Mouse (Mus musculus): Measurements from ENCODE around the gene Nagk. TPM values are rescaled to one million over a fixed set of nuclear protein-coding genes. Genes with fewer than 3 reads are reported as not detected.
"Not testable (repeated sequence)": the region's sequence is repeated elsewhere in the genome, so short reads cannot be mapped to it uniquely, and the experiment has no call there.

The Nagk gene
- total and polyA plus RNA-seq, 2 experiments: 11.0 to 20.9 TPM

- Histone ChIP-seq H3K4me1 (ENCODE audit: control insufficient read depth, insufficient read depth, low read length) (peaks cover 1% of the 10 kb centered on the region; the same call in 1 of the 2 replicates), H3K36me3 (ENCODE audit: control insufficient read depth, insufficient read depth, low read length) (peaks cover 7% of the 10 kb centered on the region), H3K27me3 (ENCODE audit: control insufficient read depth, insufficient read depth, low read length) (no peaks in the 10 kb centered on the region), H3K79me2 (ENCODE audit: control insufficient read depth, insufficient read depth, low read length) (no peaks in the 10 kb centered on the region; the same call in 1 of the 2 replicates), H3K9ac (ENCODE audit: low read depth, low read length) (no peak overlapping the region), H3K27ac (replicated peaks; ENCODE audit: insufficient read depth, low read depth, low read length) (no peak overlapping the region), H3K4me3 (ENCODE audit: insufficient read depth, low read depth, low read length) (no peak overlapping the region)
- TF ChIP-seq POLR2A (IDR thresholded peaks at IDR 0.05; ENCODE audit: extremely low read depth, insufficient read depth, low read length) (no peak), CTCF (IDR thresholded peaks at IDR 0.05; ENCODE audit: low read depth, low read length) (no peak)
- 84% methylated on average over 1 of the region's 1 CpGs for WGBS
- DNase-seq (ENCODE audit: extremely low read depth, low read depth, low spot score): no peak
These were observed 24.2 kb downstream of the Nagk start for GRCm38 (mm10) chr6:83818996-83819395.

- H3K4me1 ChIP-seq (ENCODE audit: control insufficient read depth, insufficient read depth, low read length): peaks cover 1% of the 10 kb centered on the region; the same call in 1 of the 2 replicates
- 56% methylated on average over 2 of the region's 2 CpGs for WGBS
- H3K36me3 ChIP-seq (ENCODE audit: control insufficient read depth, insufficient read depth, low read length): no peaks in the 10 kb centered on the region
- no peak overlapping the region for H3K4me3 ChIP-seq (ENCODE audit: insufficient read depth, low read depth, low read length)
- no peaks in the 10 kb centered on the region for H3K27me3 ChIP-seq (ENCODE audit: control insufficient read depth, insufficient read depth, low read length)
- DNase-seq (ENCODE audit: extremely low read depth, low read depth, low spot score): peak; percentile 28
- H3K79me2 ChIP-seq (ENCODE audit: control insufficient read depth, insufficient read depth, low read length): no peaks in the 10 kb centered on the region; the same call in 1 of the 2 replicates
- H3K9ac ChIP-seq (ENCODE audit: low read depth, low read length): no peak overlapping the region
- TF ChIP-seq CTCF (IDR thresholded peaks at IDR 0.05; ENCODE audit: low read depth, low read length) (no peak), POLR2A (IDR thresholded peaks at IDR 0.05; ENCODE audit: extremely low read depth, insufficient read depth, low read length) (no peak)
- no peak overlapping the region for H3K27ac ChIP-seq (replicated peaks; ENCODE audit: insufficient read depth, low read depth, low read length)
These were observed 26.1 kb downstream of the Nagk start for GRCm38 (mm10) chr6:83820727-83821515.

- no peak overlapping the region for H3K27ac ChIP-seq (replicated peaks; ENCODE audit: insufficient read depth, low read depth, low read length)
- no peak for DNase-seq (ENCODE audit: extremely low read depth, low read depth, low spot score)
- WGBS: 86% methylated on average over 2 of the region's 2 CpGs
- no peak overlapping the region for H3K4me3 ChIP-seq (ENCODE audit: insufficient read depth, low read depth, low read length)
- TF ChIP-seq POLR2A (IDR thresholded peaks at IDR 0.05; ENCODE audit: extremely low read depth, insufficient read depth, low read length) (no peak), CTCF (IDR thresholded peaks at IDR 0.05; ENCODE audit: low read depth, low read length) (no peak)
- no peaks in the 10 kb centered on the region; the same call in 1 of the 2 replicates for H3K79me2 ChIP-seq (ENCODE audit: control insufficient read depth, insufficient read depth, low read length)
- no peaks in the 10 kb centered on the region for H3K36me3 ChIP-seq (ENCODE audit: control insufficient read depth, insufficient read depth, low read length)
- no peaks in the 10 kb centered on the region for H3K27me3 ChIP-seq (ENCODE audit: control insufficient read depth, insufficient read depth, low read length)
- peaks cover 1% of the 10 kb centered on the region; the same call in 1 of the 2 replicates for H3K4me1 ChIP-seq (ENCODE audit: control insufficient read depth, insufficient read depth, low read length)
- no peak overlapping the region for H3K9ac ChIP-seq (ENCODE audit: low read depth, low read length)
These were observed 27.1 kb downstream of the Nagk start for GRCm38 (mm10) chr6:83821856-83822255.

DNA sequence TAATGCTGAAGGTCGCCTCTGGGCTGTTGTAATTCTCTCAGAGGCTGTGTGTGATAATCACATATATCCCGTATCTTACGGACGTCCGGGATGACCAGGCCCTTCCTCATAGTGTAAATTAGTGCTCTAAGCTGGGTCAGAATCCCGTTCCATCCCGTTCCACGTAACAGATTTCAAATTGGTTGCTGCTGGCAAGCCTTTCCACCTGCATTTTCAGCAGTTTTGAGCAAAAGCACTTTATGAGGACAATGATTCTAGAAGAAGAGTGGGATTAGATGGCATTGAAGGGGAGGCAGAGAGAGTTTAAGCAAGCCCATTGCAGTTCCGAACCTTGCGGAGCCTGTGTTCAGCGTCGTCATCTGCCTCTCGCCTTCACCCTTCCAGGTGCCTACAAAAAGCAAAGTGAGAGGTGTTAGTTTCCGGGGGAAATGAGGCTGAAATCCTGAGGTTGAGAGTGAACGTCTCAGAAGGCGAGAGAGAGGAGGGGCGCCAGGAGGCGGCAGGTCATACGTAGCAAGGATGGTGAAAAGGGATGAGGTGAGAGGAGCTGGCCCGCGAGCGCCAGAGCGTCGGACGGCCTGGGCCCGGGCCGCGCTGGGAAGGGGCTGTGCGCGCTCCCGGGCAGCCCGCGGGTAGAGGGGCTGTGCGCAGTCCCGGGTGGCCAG is 36.3 kb downstream of the Nagk start:
- Histone ChIP-seq H3K27ac (replicated peaks; ENCODE audit: insufficient read depth, low read depth, low read length) (peak overlapping the region; percentile 40), H3K79me2 (ENCODE audit: control insufficient read depth, insufficient read depth, low read length) (peaks cover 3% of the 10 kb centered on the region; the same call in 1 of the 2 replicates), H3K4me1 (ENCODE audit: control insufficient read depth, insufficient read depth, low read length) (no peaks in the 10 kb centered on the region; the same call in 1 of the 2 replicates), H3K9ac (ENCODE audit: low read depth, low read length) (peak overlapping the region; percentile 83), H3K36me3 (ENCODE audit: control insufficient read depth, insufficient read depth, low read length) (no peaks in the 10 kb centered on the region), H3K27me3 (ENCODE audit: control insufficient read depth, insufficient read depth, low read length) (no peaks in the 10 kb centered on the region), H3K4me3 (ENCODE audit: insufficient read depth, low read depth, low read length) (peak overlapping the region; percentile 70)
- peak; percentile 21 for DNase-seq (ENCODE audit: extremely low read depth, low read depth, low spot score)
- 2% methylated on average over 35 of the region's 35 CpGs for WGBS
- TF ChIP-seq POLR2A (IDR thresholded peaks at IDR 0.05; ENCODE audit: extremely low read depth, insufficient read depth, low read length): no peak
- no peak for TF ChIP-seq CTCF (IDR thresholded peaks at IDR 0.05; ENCODE audit: low read depth, low read length)

DNA sequence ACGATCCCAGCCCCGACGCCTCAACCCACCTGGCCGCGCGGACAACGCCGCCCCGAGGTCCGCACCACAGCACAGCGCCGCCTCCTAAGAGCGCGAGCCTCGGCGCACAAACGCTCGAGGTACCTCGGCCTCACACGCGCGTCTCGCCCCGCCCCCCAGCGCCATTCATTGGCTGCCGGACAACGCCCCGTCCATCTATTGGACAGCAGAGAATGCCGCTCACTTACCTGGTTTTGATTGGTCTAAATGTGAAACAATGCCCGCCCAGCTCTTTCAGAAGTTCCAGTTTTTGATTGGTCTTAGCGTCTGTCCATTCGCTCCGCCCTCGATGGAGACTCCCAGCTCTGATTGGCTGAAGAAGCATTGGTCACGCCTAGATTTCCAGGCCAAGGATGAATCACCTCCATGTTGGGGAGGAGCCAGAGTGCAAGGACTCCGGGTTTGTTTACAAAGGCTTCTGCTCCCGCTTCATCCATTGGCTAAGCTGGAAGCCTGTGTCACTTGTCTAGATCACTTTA is 36.9 kb downstream of the Nagk start, which contains the start of gene Paip2b:
Gene Paip2b, minus strand, starts transcription at position 136 of the 518 bp plus-strand sequence.
- H3K9ac ChIP-seq (ENCODE audit: low read depth, low read length): peak within 1 kb of the TSS; percentile 83
- H3K36me3 ChIP-seq (ENCODE audit: control insufficient read depth, insufficient read depth, low read length): no peaks in the 10 kb centered on the region
- DNase-seq (ENCODE audit: extremely low read depth, low read depth, low spot score): peak; percentile 100
- H3K79me2 ChIP-seq (ENCODE audit: control insufficient read depth, insufficient read depth, low read length): peaks cover 3% of the 10 kb centered on the region; the same call in 1 of the 2 replicates
- peak within 1 kb of the TSS; percentile 70 for H3K4me3 ChIP-seq (ENCODE audit: insufficient read depth, low read depth, low read length)
- TF ChIP-seq CTCF (IDR thresholded peaks at IDR 0.05; ENCODE audit: low read depth, low read length) (0 out of 2 replicates have a peak, but pooled peaks have one; percentile 7), POLR2A (IDR thresholded peaks at IDR 0.05; ENCODE audit: extremely low read depth, insufficient read depth, low read length) (peak; percentile 96)
- peak within 1 kb of the TSS; percentile 40 for H3K27ac ChIP-seq (replicated peaks; ENCODE audit: insufficient read depth, low read depth, low read length)
- WGBS: under 1% methylated on average over 37 of the region's 37 CpGs
- H3K27me3 ChIP-seq (ENCODE audit: control insufficient read depth, insufficient read depth, low read length): no peaks in the 10 kb centered on the region
- H3K4me1 ChIP-seq (ENCODE audit: control insufficient read depth, insufficient read depth, low read length): no peaks in the 10 kb centered on the region; the same call in 1 of the 2 replicates

- not testable (repeated sequence) for H3K27me3 ChIP-seq (ENCODE audit: control insufficient read depth, insufficient read depth, low read length); H3K9ac ChIP-seq (ENCODE audit: low read depth, low read length); H3K4me3 ChIP-seq (ENCODE audit: insufficient read depth, low read depth, low read length); H3K4me1 ChIP-seq (ENCODE audit: control insufficient read depth, insufficient read depth, low read length); H3K36me3 ChIP-seq (ENCODE audit: control insufficient read depth, insufficient read depth, low read length); DNase-seq (ENCODE audit: extremely low read depth, low read depth, low spot score); H3K27ac ChIP-seq (replicated peaks; ENCODE audit: insufficient read depth, low read depth, low read length); H3K79me2 ChIP-seq (ENCODE audit: control insufficient read depth, insufficient read depth, low read length)
- WGBS: 73% methylated on average over 1 of the region's 1 CpGs
These were observed 37.6 kb downstream of the Nagk start for GRCm38 (mm10) chr6:83832393-83832792.

All from liver, adult 2 months (tissue).